Mouse (Mus musculus): ENCODE data around the gene Gm20422. TPM values are rescaled to one million over a fixed set of nuclear protein-coding genes. Genes with fewer than 3 reads are reported as not detected.

Gm20422 gene
- polyA plus RNA-seq, 1 experiment from 2014 or later = 1.3 TPM

Other genes starting within 250 kb of the Gm20422 start
- 38.1 and 41.5 TPM in 2 replicates for gene Zfp868, start 149.3 kb downstream of the Gm20422 start, polyA plus RNA-seq (2016; fragmentation: Nextera tagmentation; extraction: Ambion mirVana)
- 2.5 and 3.2 TPM in 2 replicates for gene Zfp964, start 120.4 kb downstream of the Gm20422 start, polyA plus RNA-seq (2016; fragmentation: Nextera tagmentation; extraction: Ambion mirVana)
- 27.2 and 27.7 TPM in 2 replicates for gene Zfp869, start 64.2 kb downstream of the Gm20422 start, polyA plus RNA-seq (2016; fragmentation: Nextera tagmentation; extraction: Ambion mirVana)
- 6.7 and 7.5 TPM in 2 replicates for gene Zfp963, start 24.9 kb downstream of the Gm20422 start, polyA plus RNA-seq (2016; fragmentation: Nextera tagmentation; extraction: Ambion mirVana)
- gene Atp13a1, start 16.3 kb upstream of the Gm20422 start, polyA plus RNA-seq (2016; fragmentation: Nextera tagmentation; extraction: Ambion mirVana) = 50.8 and 53.8 TPM in 2 replicates
- 38.8 and 39.5 TPM in 2 replicates for gene Zfp866, start 16.3 kb upstream of the Gm20422 start, polyA plus RNA-seq (2016; fragmentation: Nextera tagmentation; extraction: Ambion mirVana)
- 24.9 and 28.0 TPM in 2 replicates for gene Gmip, start 33.8 kb upstream of the Gm20422 start, polyA plus RNA-seq (2016; fragmentation: Nextera tagmentation; extraction: Ambion mirVana)
- gene Lpar2, start 47.5 kb upstream of the Gm20422 start, polyA plus RNA-seq (2016; fragmentation: Nextera tagmentation; extraction: Ambion mirVana) = 0.50 and 0.51 TPM in 2 replicates
- 41.6 and 46.8 TPM in 2 replicates for gene Pbx4, start 57.6 kb upstream of the Gm20422 start, polyA plus RNA-seq (2016; fragmentation: Nextera tagmentation; extraction: Ambion mirVana)
- gene Cilp2, start 112.8 kb upstream of the Gm20422 start, polyA plus RNA-seq (2016; fragmentation: Nextera tagmentation; extraction: Ambion mirVana) = 1.4 TPM in 2 replicates
- 4.1 and 4.3 TPM in 2 replicates for gene Tssk6, start 127.3 kb upstream of the Gm20422 start, polyA plus RNA-seq (2016; fragmentation: Nextera tagmentation; extraction: Ambion mirVana)
- gene Ndufa13, start 127.7 kb upstream of the Gm20422 start, polyA plus RNA-seq (2016; fragmentation: Nextera tagmentation; extraction: Ambion mirVana) = 162 and 171 TPM in 2 replicates
- gene Yjefn3, start 127.8 kb upstream of the Gm20422 start, polyA plus RNA-seq (2016; fragmentation: Nextera tagmentation; extraction: Ambion mirVana) = 8.4 and 9.8 TPM in 2 replicates
- gene Gatad2a, start 221.5 kb upstream of the Gm20422 start, polyA plus RNA-seq (2016; fragmentation: Nextera tagmentation; extraction: Ambion mirVana) = 61.3 and 66.9 TPM in 2 replicates

All from neural tube, embryonic 12.5 days (tissue).